Mouse (Mus musculus) 3T3-L1 (cell line): ENCODE data around the gene Esp23.
"Not testable (repeated sequence)": the region's sequence is repeated elsewhere in the genome, so short reads cannot be mapped to it uniquely, and the experiment has no call there.

Experiments used
- DNase-seq: peaks from one replicate; pipeline ENCODE4 v3.0.0-alpha.2; 2015; ENCODE audit warnings: low read depth, low spot score

The Esp23 gene

GRCm38 (mm10) chr17:39076937-39077336 is at the start of gene Esp23:
Gene Esp23, minus strand, starts transcription at chr17:39077037.
- no peak for DNase-seq

- peak; percentile 54 for DNase-seq
These were observed 30.3 kb upstream of the Esp23 start for GRCm38 (mm10) chr17:39107126-39107525.

- no peak for DNase-seq
These were observed 18.2 kb upstream of the Esp23 start, which contains the start of gene Esp22 for GRCm38 (mm10) chr17:39095034-39095433. Gene Esp22, plus strand, starts transcription at chr17:39095334.

- no peak for DNase-seq
These were observed 13.2 kb downstream of the Esp23 start for GRCm38 (mm10) chr17:39063641-39064040.

- no peak for DNase-seq
These were observed 33.6 kb downstream of the Esp23 start, which contains the start of gene Gm21903 for GRCm38 (mm10) chr17:39043241-39043640. Gene Gm21903, minus strand, starts transcription at chr17:39043341.

GRCm38 (mm10) chr17:39036395-39036794 is 40.4 kb downstream of the Esp23 start, which contains the start of gene Esp24:
Gene Esp24, plus strand, starts transcription at chr17:39036695.
- DNase-seq, result not testable (repeated sequence)
